Mouse (Mus musculus) heart, postnatal 4 days (tissue): ENCODE data around the gene Mapk11. TPM values are rescaled to one million over a fixed set of nuclear protein-coding genes. Genes with fewer than 3 reads are reported as not detected.

Source experiments
- DNase-seq: peaks from one replicate; pipeline ENCODE4 v3.0.0; 2021
- total RNA-seq, 2 experiments: library from RNA; stranded (reverse); gene quantifications; 2 replicates each; pipeline ENCODE4 v1.2.3; 2021

The Mapk11 gene
- total RNA-seq, 2 experiments from 2014 or later, result 4.1 to 5.4 TPM

- peak; percentile 74 for DNase-seq
Observed at GRCm38 (mm10) chr15:89140659-89141252, 8.7 kb downstream of the Mapk11 start, which contains the start of gene Mapk12. Mapk12 (minus strand) TSS chr15:89140703.

DNA sequence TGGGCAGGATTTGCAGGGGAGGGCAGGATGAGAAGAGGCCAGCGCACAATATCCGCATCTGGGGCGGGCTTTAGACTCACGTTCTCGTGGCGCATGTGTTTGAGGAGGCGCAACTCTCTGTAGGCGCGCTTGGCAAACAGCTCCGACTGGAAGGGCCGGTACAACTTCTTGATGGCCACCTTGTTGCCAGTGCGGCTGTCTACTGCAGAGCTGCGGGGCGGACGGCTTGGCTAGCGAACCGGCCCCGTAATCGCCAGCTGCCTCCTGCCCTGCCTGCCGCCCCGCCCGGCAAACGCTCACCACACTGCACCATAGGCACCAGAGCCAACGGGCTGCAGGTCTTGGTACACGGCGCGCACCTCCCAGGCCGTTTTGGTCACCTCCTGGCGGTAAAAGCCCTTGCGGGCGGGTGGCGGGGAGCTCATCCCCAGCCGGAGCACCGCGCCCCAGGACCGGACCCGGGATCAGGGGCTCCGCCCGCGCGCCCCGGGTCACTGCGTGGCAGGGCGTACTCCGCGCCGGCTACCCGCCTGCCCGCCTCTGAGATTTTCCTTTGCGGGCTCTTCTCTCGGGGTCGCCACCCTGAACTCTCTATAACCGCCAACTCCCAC is 9.3 kb downstream of the Mapk11 start:
- peak; percentile 57 for DNase-seq

DNA sequence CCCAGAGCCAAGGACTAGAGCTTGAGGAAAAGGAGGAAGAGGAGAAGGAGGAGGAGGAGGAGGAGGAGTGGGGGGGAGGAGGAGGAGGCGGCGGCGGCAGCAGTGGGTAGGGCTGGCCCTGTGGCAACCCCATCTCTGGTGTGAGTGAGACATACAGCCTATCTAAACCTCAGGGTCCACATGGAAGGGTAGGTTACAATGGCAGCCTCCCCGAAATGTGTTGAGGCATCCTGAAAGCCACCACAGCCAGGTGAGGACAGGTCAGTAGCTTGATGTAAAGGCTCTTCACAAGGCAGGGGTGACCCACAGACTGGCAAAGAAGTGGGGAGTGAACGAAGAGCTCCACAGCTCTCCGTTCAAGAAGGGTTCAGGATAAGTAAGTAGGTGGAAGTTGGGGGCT is 10.9 kb downstream of the Mapk11 start:
- no peak for DNase-seq

GRCm38 (mm10) chr15:89138046-89138405 is 11.4 kb downstream of the Mapk11 start:
- no peak for DNase-seq

DNA sequence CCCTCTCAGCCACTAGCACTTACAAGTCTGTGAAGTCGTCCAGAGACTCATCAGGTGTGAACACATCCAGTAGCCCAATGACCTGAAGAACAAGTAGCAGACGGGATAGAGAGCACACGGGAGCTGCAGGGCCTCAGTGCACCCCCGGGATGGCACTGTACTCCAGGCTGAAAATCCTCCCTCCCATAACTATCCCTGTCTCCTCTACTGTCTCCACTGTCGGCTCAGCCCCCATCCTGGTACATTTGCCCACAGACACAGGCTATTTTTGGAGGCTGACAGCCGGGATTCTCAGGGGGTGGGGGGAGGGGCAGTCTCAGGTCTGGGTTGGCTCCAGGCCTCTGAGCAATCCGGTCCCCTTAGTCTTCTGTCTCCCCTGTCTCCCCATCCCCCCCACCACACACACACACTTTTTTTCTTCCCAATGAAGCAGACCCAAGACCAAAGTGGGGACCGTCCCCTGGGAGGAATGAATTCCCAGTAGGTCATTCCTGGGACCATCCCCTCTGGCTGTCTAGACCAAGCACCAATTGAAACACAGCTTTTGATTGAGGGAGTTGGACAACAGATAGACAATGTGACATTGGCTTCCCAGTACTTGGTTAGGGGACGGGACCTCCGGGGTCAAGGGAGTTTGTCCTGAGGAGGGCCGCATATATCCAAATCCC is 11.9 kb downstream of the Mapk11 start:
- DNase-seq, result peak; percentile 39

GRCm38 (mm10) chr15:89136461-89137155 is 12.8 kb downstream of the Mapk11 start:
- no peak for DNase-seq

DNA sequence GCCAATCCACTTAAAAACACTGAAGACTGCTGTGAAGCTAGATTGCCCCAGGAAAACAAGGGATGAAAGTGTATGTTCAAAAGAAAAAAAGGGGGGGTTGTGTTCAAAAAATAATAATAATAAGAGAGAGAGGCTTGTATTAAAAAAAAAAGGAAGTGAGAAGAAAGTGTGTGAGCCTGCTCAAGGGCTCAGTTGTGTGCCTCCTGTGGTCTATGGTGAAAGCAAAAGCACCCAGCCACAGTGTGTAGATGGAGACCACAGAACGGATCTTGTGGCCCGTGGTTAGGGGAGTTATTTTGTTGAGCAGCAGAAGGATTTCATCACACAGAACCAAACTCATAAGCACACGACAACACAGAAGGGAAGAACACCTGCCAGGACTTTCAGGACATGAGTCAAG is 18.1 kb downstream of the Mapk11 start:
- DNase-seq, result no peak

GRCm38 (mm10) chr15:89130245-89130644 is 19.2 kb downstream of the Mapk11 start:
- DNase-seq, result no peak

DNA sequence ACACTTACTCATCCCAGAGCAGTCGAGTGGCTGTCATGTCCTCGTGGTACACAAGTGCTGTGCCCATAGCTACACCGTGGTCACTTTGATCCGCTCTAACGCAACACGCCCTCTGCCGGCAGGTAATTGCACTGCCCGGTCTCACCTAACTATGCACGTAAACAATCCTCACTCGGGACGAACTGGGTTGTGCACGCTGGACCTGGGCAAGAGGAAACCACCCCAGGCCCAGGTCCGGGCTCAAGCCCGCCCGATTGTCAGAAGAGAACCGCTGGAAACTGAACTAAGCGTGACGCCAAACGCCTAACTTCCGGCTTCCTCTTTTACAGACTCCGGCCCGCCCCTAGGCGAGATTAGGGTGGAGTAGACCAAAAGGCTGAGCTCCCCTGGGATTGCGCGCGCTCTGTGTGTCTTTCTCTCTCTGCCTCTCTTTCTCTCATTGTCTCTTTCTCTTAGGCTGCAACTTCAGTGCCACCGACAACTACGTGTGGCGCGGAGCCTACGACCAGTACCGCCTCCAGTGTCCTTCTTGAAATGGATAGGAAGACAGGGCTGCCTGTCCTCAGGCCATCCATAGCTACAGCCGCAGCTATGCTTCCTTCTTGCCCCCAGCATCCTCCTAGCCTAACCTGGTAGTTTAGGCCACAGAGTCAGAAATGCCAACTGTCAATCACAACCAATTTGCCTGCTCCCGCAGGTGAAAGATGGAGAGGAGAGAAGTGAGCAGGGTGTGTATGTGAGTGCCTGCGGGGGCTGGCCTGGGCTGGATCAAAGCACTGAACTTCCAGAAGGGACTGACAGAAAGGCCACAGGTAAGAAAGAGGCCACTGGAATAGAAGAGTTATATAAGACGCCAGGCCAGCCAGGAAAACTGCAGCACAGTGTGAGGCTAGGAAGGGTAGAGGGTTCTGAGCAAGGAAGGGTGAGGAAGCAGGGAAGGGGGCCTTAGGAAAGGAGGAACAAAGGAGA is 20.8 kb downstream of the Mapk11 start, which contains the start of gene Hdac10:
Gene Hdac10 (minus strand): TSS at position 319 of the 969 bp plus-strand sequence.
- DNase-seq, result peak; percentile 86

- DNase-seq, result no peak
Observed at GRCm38 (mm10) chr15:89127364-89127940, 22.0 kb downstream of the Mapk11 start.

DNA sequence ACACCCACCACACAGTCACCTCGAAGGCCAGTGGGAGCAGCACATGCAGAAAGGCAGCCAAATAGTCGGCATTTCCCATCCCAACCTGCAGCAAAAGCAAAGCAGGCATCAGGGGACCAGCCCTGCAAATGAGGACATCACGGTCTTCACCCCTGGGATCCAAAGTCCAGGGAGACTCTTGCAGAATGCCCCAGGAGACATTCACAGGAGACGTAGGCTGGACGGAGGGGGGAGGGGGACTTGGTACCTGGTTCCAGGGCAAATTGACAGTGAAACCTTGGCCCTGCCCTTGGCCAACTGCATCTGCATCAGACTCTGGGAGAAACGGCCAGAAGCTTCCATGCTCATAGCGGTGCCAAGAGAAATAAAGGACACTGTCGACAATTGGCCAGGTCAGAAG is 22.8 kb downstream of the Mapk11 start:
- DNase-seq, result no peak

GRCm38 (mm10) chr15:89125351-89125750 is 24.1 kb downstream of the Mapk11 start:
- no peak for DNase-seq

DNA sequence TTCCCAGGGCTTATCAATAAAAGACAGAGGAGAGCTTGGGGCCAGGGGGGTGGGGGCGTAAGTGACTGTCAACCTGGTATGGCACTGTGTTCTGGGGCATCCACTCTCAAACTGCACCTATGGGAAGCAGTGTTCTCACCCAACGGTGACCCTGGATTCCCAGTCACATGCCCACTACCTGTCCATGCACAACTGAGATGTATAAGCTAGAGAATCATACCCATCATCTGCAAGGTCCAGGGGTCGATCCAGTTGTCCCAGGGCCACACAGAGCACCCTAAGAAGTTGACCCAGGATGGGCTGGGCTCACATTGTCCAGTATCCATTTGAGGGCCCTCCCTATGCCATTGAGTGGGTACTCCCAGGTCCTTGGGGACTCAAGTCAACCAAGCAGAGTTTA is 25.1 kb downstream of the Mapk11 start:
- no peak for DNase-seq

DNA sequence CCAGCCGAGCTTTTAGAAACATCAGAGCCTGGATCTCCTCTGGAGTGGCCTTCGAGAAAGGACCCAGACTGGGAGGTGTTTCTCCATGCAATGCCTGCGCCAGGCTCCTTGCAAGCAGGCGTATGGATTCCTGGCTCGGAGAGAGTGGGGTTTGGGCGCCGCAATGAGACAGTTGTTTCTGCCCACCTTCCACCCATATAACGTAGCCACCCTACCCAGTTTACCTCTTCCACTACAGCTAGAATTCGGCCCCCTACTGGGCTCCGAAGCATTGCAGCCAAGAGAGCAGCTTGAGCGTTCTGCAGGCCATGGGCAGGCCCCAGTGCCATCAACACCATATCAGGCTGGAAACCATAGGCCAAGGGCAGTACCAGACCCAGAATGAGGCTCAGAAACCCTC is 25.8 kb downstream of the Mapk11 start:
- DNase-seq, result peak; percentile 43

GRCm38 (mm10) chr15:89122649-89123366 is 26.6 kb downstream of the Mapk11 start, which contains the start of gene Tubgcp6:
Tubgcp6 (minus strand) TSS chr15:89123112.
- peak; percentile 95 for DNase-seq

DNA sequence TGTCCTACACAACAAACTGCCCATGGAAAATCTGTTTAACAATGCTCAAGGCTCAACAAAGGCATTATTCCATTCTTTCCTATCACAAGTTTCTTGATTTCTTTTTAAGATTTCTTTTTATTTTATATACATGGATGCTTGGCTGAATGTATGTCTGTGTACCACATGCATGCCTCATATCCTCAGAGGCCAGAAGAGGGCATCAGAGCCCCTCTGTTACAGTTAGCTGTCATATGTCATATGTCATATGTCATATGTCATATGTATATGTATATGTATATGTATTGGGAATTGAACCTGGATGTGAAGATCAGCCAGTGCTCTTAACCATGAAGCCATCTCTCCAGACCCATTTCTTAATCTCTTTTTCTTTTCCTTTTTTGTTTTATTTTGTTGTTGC is 31.4 kb downstream of the Mapk11 start:
- no peak for DNase-seq

DNA sequence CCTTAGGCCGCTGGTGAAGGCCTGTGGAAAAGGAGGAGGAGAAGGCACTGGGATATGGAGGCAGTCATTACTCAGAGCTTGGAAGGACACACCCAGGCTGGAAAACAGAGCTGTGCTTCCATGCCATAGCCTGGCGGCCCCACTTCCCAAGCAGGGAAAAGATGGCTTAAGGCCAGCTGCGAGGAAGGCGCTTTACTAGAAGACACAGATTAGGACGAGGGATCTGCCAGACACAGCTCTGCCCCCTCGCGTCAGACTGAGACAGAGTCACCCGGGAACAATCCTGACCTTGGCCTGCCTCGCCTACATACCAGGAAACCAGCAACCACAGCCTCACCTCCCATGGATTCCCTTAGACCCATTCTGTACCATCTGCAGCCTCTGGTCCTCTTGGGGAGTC is 39.3 kb downstream of the Mapk11 start:
- peak; percentile 74 for DNase-seq

DNA sequence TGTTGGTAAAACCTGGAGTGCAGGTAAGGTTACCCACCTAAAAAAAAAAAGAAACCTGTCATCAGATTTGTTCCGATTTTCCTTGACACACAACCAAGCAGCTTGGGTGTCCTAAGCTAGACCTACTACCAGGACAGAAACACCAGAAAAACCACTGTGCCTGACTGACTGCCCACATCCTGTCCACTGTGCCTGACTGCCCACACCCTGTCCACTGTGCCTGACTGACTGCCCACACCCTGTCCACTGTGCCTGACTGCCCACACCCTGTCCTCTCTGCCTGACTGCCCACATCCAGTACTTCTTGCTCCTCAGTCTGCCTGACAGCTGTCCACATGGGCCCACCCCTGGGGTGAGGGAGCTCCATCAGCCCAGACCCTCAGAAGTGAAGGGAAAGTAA is 42.5 kb downstream of the Mapk11 start:
- no peak for DNase-seq

- no peak for DNase-seq
Observed at GRCm38 (mm10) chr15:89106073-89106472, 43.4 kb downstream of the Mapk11 start.

- DNase-seq, result no peak
Observed at GRCm38 (mm10) chr15:89104425-89104824, 45.0 kb downstream of the Mapk11 start.

- DNase-seq, result no peak
Observed at GRCm38 (mm10) chr15:89103921-89104320, 45.5 kb downstream of the Mapk11 start.
